Mouse (Mus musculus): Measurements from ENCODE around the gene Rrnad1. TPM values are rescaled to one million over a fixed set of nuclear protein-coding genes. Genes with fewer than 3 reads are reported as not detected.

The Rrnad1 gene
- total RNA-seq, 2 experiments from 2014 or later, result 3.0 to 4.1 TPM

DNA sequence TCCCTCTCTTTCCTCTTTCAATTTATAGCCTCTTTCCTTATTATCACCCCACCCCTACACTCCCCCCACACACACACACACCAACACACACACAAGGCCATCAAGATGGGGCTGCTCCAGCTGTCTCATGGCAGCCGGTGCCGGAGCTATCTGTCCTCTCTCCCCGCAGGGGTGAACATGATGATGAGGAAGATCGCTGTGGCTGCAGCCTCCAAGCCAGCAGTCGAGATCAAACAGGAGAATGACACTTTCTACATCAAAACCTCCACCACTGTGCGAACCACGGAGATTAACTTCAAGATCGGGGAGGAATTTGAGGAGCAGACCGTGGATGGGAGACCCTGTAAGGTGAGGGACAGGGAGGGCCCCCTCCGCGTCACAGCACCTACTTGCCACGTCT lies 21.4 kb upstream of the Rrnad1 start:
- no peak for DNase-seq
- intact Hi-C loops (cut with DNase I), result no loop called here

DNA sequence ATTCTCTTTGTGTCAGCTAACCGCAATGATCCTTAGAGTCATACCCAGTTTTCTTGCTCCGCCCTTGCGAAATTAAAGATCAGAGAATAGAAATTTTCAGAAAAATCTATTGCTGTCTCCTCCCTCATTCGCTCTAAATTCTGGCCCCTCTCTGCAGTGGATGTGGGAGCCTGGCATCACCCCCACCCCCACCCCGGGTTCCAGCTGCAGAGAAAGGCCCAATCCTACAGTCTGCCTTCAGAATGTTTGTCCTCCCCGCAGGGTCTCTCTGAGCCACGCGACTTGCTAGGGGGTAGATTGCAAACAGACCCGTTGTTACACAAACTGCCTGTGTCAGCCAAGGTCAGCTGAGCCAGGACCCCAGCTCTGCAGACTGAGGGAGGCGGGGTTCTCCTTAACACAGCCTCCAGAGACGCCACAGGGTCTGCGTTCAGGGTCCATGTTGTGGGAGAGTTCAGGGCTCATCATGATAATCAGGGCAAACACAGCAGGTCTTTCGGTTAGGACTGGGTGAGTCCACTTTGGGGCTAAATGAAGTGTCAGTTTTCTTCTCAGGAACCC lies 19.5 kb upstream of the Rrnad1 start:
- intact Hi-C loops (cut with DNase I), result loop anchor here (5.0 kb wide), 1 partner anchor 1657 kb away; no protein-coding TSS in a partner anchor
- DNase-seq, result no peak

DNA sequence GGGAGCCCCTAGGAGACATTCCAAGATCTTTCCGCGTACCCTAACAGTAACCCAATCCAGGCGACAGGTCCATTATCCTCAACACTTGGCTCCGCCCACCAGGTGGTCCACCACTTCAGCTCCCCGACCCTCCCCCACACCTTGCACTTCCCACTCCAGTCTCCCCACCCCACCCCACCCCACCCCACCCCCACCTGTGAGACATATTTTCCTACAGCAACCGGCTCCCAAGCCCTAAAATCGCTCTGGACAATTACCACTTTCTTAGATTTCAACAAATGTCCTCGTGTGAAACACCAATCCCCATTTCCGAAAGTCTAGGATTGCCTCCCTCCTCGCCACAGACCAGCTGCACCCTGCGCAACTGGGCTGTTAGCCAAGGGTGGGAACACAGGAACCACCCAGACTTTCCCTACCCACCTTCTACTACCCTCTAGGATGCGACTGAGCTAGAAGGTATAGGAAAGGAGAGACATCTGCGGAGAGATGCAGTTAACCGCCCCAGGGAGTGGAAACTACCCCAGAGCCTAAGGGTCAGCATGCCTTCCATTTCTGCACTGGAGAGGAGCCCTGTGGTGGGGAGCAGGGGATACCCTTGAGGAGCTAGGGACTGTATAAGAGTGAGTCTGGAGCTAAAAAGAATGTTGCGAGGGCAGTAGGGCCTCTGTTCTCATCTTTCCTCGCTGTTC lies 18.9 kb upstream of the Rrnad1 start:
- no peak for DNase-seq
- intact Hi-C loops (cut with DNase I), result loop anchor here (5.0 kb wide), 1 partner anchor 1658 kb away; no protein-coding TSS in a partner anchor

DNA sequence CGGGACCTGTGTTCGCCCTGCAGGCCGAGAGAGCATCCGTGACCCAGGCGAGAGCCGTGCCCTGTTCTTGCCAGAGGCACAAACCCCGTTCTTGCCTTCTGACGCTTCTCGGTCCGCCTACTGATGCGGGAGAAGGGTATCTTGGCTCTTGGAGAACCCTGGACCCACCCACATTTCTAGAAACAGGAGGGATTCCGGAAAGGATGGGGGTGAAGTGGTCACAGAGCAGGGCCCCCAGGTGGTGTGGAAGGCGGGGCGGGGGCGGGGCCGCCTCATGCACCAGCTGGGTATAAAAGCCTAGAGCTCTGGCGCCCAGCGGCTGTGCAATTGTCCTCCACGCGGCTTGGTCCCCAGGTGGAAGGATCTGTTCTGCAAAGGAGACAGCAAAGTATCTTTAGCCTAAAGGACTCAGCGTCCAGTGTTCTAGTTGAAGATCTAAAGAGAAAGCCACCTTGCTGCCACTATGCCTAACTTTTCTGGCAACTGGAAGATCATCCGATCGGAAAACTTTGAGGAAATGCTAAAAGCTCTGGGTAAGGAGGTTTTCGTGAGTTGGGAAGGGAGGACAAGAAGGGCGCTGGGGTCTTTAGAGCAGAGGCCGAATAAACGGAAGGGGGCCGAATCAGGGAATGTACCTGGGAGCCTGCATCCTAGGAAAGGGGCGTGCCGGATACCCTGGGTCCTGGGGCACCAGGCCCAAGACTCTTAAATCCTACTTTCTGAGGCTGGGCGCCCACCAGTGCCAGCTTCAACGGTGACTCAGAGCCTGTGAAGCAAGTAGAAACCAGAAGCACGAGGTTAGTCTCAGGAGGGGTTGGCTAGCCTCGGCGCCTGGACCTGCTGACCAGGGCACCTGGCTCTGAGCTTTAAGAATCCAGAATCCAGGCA lies 18.1 kb upstream of the Rrnad1 start, which contains the start of gene Crabp2:
Gene Crabp2 (plus strand): TSS at position 289 of the 888 bp plus-strand sequence.
- intact Hi-C loops (cut with DNase I), result loop anchor here (5.0 kb wide), 1 partner anchor 1659 kb away; no protein-coding TSS in a partner anchor
- DNase-seq, result no peak

DNA sequence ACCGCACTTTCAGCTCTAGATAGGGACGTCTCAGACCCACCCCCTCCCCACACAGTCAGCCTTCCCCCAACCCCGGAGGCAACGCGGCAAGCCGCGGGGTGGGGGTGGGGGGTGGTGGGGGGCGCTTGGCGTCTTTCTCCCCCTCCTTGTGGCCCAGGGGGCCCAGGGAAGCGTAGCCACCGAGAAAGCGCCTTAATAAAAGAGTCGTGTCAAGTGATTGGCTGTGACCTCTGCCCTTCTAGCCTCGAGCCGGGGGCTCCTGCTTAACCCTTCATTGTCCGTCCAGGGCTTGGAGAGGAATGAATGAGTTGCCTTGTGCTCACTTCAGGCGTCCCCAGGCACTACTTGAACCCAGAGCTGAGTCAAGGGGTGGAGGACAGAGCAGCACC lies 17.3 kb upstream of the Rrnad1 start:
- no peak for DNase-seq
- intact Hi-C loops (cut with DNase I), result loop anchor here (5.0 kb wide), 1 partner anchor 1659 kb away; no protein-coding TSS in a partner anchor

DNA sequence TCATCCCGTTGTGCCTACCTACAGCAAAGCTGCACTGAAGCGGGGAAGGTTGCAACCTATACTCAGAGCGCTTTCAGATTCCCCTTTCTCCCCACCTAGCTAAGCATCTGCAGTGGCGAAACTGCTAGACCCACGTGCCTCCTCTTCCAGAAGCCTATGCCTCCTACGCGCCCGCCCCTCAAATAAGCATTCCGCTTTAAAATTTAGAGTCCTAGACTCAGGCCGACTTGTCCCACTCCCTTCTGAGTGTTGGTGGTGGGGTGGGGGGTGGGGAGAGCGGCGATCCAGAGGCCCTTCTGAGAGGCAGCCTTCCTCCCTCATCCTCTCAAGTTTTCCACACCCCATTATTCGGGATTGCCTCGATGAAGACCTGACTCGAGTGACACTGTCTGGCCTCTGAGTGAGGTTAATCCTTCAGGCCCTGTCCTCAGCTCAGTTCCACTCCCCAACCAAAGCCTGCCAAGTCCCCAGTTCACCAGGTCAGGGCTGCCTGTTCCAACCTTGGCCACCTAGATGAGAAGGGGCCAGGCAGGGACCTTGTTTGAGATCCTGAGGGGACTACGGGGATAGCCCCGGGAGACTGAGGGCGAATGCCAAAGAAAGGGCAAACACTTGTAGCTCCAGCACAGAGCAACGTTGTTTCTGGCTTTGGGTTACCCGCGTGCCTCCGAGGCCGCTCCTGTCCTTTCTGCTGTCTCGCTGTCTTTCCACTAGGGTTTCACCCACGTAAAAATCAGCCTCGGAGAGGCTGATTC lies 16.7 kb upstream of the Rrnad1 start:
- DNase-seq, result no peak
- intact Hi-C loops (cut with DNase I), result loop anchor here (5.0 kb wide), 1 partner anchor 1660 kb away; no protein-coding TSS in a partner anchor

DNA sequence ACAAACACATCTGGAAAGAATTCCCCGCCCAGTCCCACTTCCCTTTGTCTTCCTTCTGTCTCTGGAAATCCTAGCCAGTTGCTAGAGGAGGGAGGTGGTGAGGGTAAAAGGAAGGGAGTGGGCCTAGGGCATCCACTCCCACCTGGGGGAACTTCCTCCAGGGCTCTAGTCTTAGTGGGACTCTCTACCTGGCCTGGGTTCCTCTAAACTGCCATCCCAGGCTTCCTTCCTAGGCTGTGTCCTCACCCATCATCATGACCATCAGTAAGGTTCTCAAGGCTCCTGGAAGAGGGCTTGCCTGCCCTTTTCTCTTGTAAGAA lies 16.0 kb upstream of the Rrnad1 start:
- intact Hi-C loops (cut with DNase I), result loop anchor here (5.0 kb wide), 1 partner anchor 1661 kb away; no protein-coding TSS in a partner anchor
- DNase-seq, result no peak

DNA sequence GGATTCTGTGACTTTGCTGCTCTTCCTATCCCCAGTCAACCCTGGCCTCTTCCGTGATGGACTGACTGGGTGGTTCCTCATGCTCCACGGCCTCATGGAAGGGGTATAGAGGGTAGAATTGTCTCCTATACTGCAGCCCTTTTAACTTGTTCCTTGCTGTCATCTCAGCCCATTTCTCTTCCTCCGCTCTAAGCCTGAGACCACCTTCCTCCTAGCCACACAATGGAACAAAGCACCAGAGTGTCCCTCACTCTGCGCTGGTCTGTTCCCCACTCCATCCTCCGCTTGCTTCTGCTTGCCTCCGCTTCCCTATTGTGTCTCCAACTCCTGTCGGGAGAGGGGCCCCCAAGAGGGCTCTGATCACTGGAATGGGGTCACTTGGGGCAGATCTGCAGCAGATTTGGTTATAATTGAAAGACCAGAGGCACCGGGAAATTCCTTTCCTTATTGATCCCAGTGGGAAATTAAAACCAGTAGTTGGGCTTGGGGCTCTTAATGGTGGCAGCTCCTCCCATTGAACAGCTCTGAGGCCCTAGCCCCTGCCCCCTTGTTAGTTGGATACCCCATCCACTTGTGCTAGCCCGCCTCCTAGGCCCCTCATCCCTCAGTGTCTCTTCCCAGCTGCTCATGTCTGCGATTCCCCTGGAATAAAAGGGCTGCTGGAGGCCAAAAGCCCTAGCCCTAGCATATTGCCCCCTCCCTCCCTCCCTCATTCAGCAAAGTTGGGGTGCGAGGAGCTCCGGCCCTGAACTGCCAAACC lies 15.4 kb upstream of the Rrnad1 start:
- intact Hi-C loops (cut with DNase I), result loop anchor here (2.0 to 5.0 kb wide), 2 partner anchors 45 to 1661 kb away; no protein-coding TSS in a partner anchor
- DNase-seq, result no peak

DNA sequence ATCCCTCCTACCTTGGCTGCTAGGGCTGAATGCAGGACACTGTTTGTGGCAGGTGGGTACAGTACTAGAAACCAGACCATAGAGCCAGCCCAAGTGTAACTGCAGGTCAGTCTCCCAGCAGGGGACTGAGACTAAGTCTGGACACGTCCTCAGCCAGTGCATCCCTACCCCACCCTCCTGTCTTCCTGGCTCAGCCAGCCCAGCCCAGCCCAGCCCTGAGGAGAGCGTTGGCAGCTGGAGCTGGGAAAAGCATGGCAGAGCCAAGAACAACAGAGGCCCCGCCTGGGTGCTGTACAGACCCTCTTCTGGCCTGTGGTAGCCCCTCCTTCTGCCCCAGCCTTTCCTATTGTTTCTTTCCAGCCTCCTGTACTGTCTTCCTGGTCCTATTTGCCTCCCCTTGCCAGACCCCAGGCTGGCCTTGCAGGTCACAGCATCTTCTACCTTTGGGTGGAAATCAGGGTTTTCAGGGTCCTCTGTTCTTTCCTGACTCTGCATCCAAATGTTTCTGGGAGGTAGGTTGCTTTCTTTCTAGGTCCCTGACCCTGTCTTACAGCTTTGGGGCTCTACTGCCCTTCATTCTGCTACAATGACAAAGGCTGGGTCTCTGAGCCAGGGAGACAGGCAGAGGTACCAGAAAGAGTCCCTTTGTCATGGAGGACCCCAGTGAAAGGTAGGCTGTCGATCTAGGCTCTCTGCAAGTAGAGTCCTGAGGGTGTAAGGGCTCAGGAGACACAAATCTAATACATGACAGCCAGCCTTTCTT lies 14.5 kb upstream of the Rrnad1 start:
- intact Hi-C loops (cut with DNase I), result loop anchor here (2.0 to 5.0 kb wide), 2 partner anchors 46 to 1662 kb away; no protein-coding TSS in a partner anchor

DNA sequence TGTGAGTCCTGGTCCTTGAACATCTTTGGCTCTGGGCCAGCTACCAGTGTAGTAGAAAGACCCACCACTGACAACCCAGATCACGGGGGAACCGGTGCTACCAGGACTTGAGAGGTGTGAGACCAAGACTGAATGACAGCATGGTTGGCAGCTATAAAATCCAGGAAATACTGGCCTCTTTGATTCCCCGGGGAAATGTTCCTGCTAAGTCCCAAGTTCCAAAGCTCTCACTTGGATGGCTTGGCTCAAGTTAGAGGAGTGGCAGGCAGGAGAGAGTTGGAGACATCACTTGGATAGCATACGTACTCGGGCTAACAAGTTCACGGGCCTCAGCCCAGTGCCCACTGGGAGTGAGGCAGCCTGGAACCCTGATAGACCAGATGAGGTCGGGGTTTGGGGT lies 13.1 kb upstream of the Rrnad1 start:
- intact Hi-C loops (cut with DNase I), result no loop called here
- DNase-seq, result no peak

More for the DNA sequence above, 14.5 kb upstream of the Rrnad1 start:
- peak in 1 of 2 experiments; percentile 25 for DNase-seq

DNA sequence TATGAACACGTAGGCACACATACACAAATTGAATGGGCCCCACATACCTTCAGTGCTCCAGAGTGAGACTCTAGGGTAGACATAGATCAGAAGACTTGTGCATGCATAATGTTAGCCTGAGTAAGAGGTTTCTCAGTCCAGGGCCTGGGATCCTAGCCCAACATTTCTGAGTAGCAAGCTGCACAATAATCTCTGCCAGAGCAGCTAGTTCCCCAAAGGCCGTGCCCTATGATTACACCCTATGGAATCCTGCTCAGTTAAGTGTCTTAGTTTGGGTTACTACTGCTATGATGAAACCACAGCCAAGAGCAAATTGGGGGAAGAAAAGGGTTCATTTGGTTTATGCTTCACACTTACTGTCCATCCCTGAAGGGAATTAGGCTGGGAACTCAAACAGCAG lies 12.0 kb upstream of the Rrnad1 start:
- DNase-seq, result no peak
- intact Hi-C loops (cut with DNase I), result no loop called here

DNA sequence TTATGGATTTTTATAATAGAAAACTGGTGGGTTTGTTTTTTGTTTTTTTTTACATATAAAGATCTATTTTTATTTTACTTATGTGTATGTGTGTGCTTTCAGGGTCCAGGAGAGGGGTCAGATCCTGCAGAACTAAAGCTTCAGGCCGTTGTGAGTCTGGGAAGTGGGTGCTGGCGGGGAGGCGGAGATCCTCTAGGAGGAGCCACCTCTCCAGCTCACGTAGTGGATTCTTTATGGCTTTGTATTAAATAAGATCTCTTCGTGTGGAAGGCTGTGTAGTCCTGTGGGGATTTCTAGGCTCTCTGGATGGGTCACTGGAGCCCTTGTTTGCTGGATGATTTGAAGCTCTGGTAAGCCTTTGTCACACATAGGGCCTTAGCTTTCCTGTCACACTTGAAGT lies 10.1 kb upstream of the Rrnad1 start:
- no peak for DNase-seq
- intact Hi-C loops (cut with DNase I), result no loop called here

DNA sequence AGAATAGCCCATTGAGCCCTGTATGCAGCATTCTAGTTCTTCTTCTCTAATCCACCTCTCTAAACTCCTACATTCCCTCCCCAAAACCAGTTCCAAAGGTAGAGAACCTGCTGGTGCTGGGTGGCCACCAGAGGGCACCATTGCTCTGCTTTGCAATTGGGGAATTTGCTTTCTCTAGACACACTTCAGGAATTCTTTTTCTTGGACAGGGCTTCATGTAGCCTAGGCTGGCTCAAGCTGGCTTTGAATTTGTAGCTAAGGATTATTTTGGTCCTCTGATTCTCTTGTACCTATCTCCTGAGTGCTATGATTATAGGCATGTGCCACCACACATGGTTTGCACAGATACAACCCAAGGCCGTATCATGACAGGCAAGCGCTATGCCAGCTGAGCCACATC lies 5.3 kb upstream of the Rrnad1 start:
- DNase-seq, result peak; percentile 61 to 64
- intact Hi-C loops (cut with DNase I), result loop anchor here (2.0 to 10.0 kb wide), 3 partner anchors 25 to 139 kb away; partner anchors contain the start of gene Ttc24

DNA sequence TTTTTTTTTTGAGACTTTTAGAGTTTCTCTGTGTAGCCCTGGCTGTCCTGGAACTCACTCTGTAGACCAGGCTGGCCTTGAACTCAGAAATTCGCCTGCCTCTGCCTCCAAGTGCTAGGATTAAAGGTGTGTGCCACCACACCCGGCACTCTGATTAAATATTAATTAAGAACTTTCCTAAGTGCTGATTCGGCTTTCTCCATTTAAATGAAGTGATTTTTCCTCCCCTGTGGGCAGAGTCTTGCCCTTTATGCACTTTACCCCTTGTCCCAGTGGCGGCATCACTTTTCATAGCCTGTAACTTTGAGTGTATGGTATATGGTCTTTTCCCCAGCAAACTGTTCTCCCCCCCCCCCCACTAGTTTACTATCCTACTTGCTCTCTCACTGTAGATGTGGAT lies 4.7 kb upstream of the Rrnad1 start:
- intact Hi-C loops (cut with DNase I), result loop anchor here (2.0 to 10.0 kb wide), 2 partner anchors 26 to 140 kb away; partner anchors contain the start of gene Ttc24
- DNase-seq, result no peak

DNA sequence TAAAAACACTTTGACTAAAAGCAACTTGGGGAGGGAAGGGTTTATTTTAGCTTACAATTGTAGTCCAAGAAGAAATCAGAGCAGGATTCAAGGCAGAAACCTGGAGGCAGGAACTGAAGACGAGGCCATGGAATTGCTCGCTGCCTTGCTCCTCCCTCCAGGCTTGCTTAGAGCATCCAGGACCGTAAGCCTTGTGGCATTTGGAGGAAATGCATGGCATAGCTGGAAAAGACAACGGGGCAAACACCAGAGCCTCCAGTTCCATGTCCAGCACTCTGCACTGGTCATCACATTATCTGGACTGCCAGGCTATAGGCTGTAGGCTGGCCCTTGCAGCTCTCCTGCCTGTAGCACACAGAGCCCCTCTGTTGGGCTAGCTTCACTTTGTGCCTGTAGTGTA lies 4.0 kb upstream of the Rrnad1 start:
- DNase-seq, result no peak
- intact Hi-C loops (cut with DNase I), result loop anchor here (2.0 to 10.0 kb wide), 3 partner anchors 26 to 140 kb away; partner anchors contain the start of genes Nes and Ttc24

DNA sequence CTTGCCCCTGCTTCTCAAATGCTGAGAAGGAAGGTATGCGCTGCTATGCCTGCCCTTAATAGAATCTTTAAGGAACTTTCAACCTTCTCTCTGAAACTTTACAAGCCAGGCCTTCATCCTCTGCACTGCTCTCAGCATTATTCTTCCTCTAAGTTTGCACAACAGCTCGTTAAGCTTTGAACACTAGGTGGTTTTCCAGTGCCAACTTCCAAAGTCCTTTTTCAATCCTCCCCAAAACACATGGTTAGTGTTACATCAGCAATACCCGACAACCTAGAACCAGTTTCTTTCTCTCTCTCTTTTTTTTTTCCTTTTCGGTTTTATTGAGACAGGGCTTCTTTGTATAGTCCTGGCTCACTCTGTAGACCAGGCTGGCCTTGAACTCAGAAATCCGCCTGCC lies 3.5 kb upstream of the Rrnad1 start:
- intact Hi-C loops (cut with DNase I), result loop anchor here (2.0 to 10.0 kb wide), 3 partner anchors 27 to 141 kb away; partner anchors contain the start of genes Nes and Ttc24
- no peak for DNase-seq

DNA sequence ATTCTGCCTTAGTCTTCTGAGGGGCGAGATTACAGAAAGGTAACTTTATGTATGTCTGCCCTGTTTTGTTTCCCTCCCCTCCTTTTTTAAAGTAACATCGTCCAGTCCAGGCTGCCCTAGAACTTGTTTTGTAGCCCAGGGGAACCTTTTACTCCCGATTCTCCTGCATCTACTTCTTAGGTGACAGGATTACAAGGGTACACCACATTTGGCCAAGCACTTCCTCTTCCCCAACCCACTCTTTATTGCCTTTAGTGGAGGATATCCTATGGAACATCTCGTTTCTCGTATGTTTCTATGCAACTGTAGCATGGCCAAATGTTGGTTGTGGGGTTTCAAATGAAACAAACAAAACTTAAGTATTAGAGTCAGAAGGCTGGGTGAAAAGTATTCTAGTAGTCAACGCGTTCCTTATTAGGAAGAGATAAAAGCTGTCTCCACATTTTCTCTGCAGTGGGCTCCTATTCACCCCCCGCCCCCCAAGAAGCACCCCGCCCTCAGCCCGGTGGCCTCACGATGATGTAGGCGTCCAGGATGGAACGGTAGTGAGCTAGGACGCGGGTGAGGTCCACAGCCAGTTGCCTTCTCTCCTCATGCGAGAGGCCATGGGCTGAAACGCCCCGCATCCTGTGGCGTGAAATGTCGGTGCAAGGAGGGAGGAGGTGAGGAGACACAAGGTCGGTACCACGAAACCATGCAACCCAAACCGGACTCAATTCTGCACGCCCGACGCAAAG lies 1.0 kb downstream of the Rrnad1 start:
- intact Hi-C loops (cut with DNase I), result loop anchor here (5.0 to 10.0 kb wide), 2 partner anchors 43 to 145 kb away; partner anchors contain the start of genes Nes and Ttc24
- no peak for DNase-seq

DNA sequence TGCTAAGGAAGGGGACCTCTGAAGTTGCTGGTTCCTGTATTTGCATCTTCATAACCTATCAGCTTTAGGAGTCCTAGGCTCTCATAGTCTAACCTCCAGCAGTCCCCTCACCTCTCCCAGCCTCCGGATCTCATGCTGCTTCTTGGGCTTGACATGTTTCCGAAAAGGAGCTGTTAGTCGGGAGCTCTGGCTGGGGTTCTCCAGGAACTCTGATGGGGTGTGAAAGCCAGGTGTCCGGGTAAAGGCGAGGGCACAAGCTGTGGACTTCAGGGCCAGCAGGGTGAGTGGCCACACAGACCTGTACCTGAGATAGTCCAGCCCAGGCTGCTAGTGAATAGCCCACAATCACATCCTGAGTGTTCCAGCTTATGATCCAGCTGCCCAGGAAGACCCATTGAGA lies 3.1 kb downstream of the Rrnad1 start:
- DNase-seq, result no peak
- intact Hi-C loops (cut with DNase I), result no loop called here

Data from gastrocnemius, postnatal 36 days (tissue).